ENCODE assay signal across 7 mouse cellular contexts in genomic region chr10:125264938-125265337, GRCm38 (mm10).
A peak's percentile ranks its signal among the peaks of the same experiment; 100 is the strongest.
DNase-seq lines count a peak whose midpoint lies in the region; ATAC-seq and TF ChIP-seq lines count a peak whose summit lies in the region.

No protein-coding gene starts in this region.

- H3K9me3 ChIP-seq in embryonic facial prominence, embryonic 11.5 days (replicated peaks; ENCODE audit: control insufficient read depth, low read length), result no peaks in the 10 kb centered on the region
- H3K9me3 ChIP-seq in lung, postnatal 0 days (ENCODE audit: low read length), result no peaks in the 10 kb centered on the region

- no peak overlapping the region for H3K27ac ChIP-seq in embryonic facial prominence, embryonic 11.5 days (replicated peaks; ENCODE audit: low read depth, low read length)
- H3K27ac ChIP-seq in layer of hippocampus, adult 2 months, result no peak overlapping the region
- no peak overlapping the region for H3K27ac ChIP-seq in lung, postnatal 0 days (ENCODE audit: low read length)
- no peak overlapping the region for H3K27ac ChIP-seq in small intestine, adult 2 months (ENCODE audit: insufficient read depth, low read depth, low read length)

- no peak overlapping the region for H3K9ac ChIP-seq in embryonic facial prominence, embryonic 11.5 days (replicated peaks; ENCODE audit: low read length)
- H3K9ac ChIP-seq in lung, postnatal 0 days (replicated peaks; ENCODE audit: low read depth), result no peak overlapping the region

- no peaks in the 10 kb centered on the region for H3K27me3 ChIP-seq in embryonic facial prominence, embryonic 11.5 days (ENCODE audit: control insufficient read depth, insufficient read depth, low read length)
- no peaks in the 10 kb centered on the region for H3K27me3 ChIP-seq in lung, postnatal 0 days (replicated peaks; ENCODE audit: insufficient read depth, low read length)
- no peaks in the 10 kb centered on the region; the same call in 1 of the 2 replicates for H3K27me3 ChIP-seq in small intestine, adult 2 months (ENCODE audit: control insufficient read depth, insufficient read depth, low read length)

- DNase-seq in NIH3T3 (ENCODE audit: low read depth), result peak; percentile 13
- peak; percentile 67 for DNase-seq in adrenal gland, postnatal 14 days
- peak; percentile 60 for DNase-seq in embryonic facial prominence, embryonic 11.5 days (ENCODE audit: low spot score)
- DNase-seq in heart, postnatal 10 days, result peak; percentile 61 to 68
- DNase-seq in layer of hippocampus, adult 2 months (ENCODE audit: low spot score in 2 of 2), result peak; percentile 50 to 60
- peak; percentile 76 for DNase-seq in lung, postnatal 0 days (ENCODE audit: low spot score)

- intact Hi-C loops in heart, postnatal 10 days (cut with DNase I), result loop anchor here (1.0 to 5.0 kb wide), 3 partner anchors 82 to 274 kb away; no protein-coding TSS in a partner anchor

- peak; percentile 83 for TF ChIP-seq CTCF in layer of hippocampus, adult 2 months (conservative IDR thresholded peaks at IDR 0.05)
- peak; percentile 90 for TF ChIP-seq CTCF in lung, postnatal 0 days (IDR thresholded peaks at IDR 0.05)
- TF ChIP-seq CTCF in small intestine, adult 2 months (IDR thresholded peaks at IDR 0.05; ENCODE audit: extremely low read depth, insufficient read length, insufficient replicate concordance, low read depth, low read length), result peak; percentile 62; the same call in 1 of the 2 replicates

- no peaks in the 10 kb centered on the region for H3K36me3 ChIP-seq in embryonic facial prominence, embryonic 11.5 days (replicated peaks; ENCODE audit: control insufficient read depth, insufficient read depth, low read depth, low read length)
- H3K36me3 ChIP-seq in lung, postnatal 0 days (ENCODE audit: insufficient read depth, low read length), result no peaks in the 10 kb centered on the region
- H3K36me3 ChIP-seq in small intestine, adult 2 months (ENCODE audit: control insufficient read depth, insufficient read depth, low read length), result no peaks in the 10 kb centered on the region

- ATAC-seq in embryonic facial prominence, embryonic 11.5 days (replicated peaks; ENCODE audit: insufficient number of reproducible peaks, low FRiP score, low TSS enrichment, low read depth), result 0 out of 2 replicates have a peak, but pooled peaks have one; percentile 39
- peak; percentile 82 for ATAC-seq in lung, postnatal 0 days

- H3K4me2 ChIP-seq in embryonic facial prominence, embryonic 11.5 days (ENCODE audit: low read depth, low read length), result no peak overlapping the region
- no peak overlapping the region for H3K4me2 ChIP-seq in lung, postnatal 0 days (replicated peaks; ENCODE audit: low read depth, low read length)

- 56% methylated on average over 4 of the region's 4 CpGs for WGBS in embryonic facial prominence, embryonic 11.5 days
- WGBS in lung, postnatal 0 days, result 47% methylated on average over 4 of the region's 4 CpGs
- WGBS in small intestine, adult 2 months, result 49% methylated on average over 4 of the region's 4 CpGs

- H3K4me1 ChIP-seq in embryonic facial prominence, embryonic 11.5 days (ENCODE audit: control insufficient read depth, insufficient read depth, low read length), result no peaks in the 10 kb centered on the region
- H3K4me1 ChIP-seq in lung, postnatal 0 days (ENCODE audit: insufficient read depth, low read depth, low read length), result no peaks in the 10 kb centered on the region
- H3K4me1 ChIP-seq in small intestine, adult 2 months (ENCODE audit: control insufficient read depth, insufficient read depth, insufficient read length, low read length), result peaks cover 5% of the 10 kb centered on the region; the same call in 1 of the 2 replicates

- no peak for TF ChIP-seq POLR2A in small intestine, adult 2 months (IDR thresholded peaks at IDR 0.05; ENCODE audit: low read depth, low read length)

- no peak overlapping the region for H3K4me3 ChIP-seq in embryonic facial prominence, embryonic 11.5 days (ENCODE audit: low read depth, low read length)
- H3K4me3 ChIP-seq in layer of hippocampus, adult 2 months, result no peak overlapping the region
- H3K4me3 ChIP-seq in lung, postnatal 0 days (ENCODE audit: low read depth, low read length), result no peak overlapping the region
- H3K4me3 ChIP-seq in small intestine, adult 2 months (ENCODE audit: low read depth, low read length), result no peak overlapping the region

- TF ChIP-seq EP300 in lung, postnatal 0 days (IDR thresholded peaks at IDR 0.05), result no peak

Comparison
In these comparisons a context has a peak if more than half of its experiments do, and no peak if none do; other contexts are left out.
1. DNase-seq: peak in every context shown above with its lines; median percentile 76 in lung, postnatal 0 days; 67 in adrenal gland, postnatal 14 days; 64 in heart, postnatal 10 days; 60 in embryonic facial prominence, embryonic 11.5 days; 55 in layer of hippocampus, adult 2 months; 13 in NIH3T3.